Mouse (Mus musculus): ENCODE data around the gene Zcchc8.

Zcchc8 gene

GRCm38 (mm10) chr5:123683377-123684220 is 37.3 kb downstream of the Zcchc8 start:
- peak; percentile 32 to 60 for DNase-seq

- DNase-seq: no peak
Observed at GRCm38 (mm10) chr5:123683043-123683376, 37.9 kb downstream of the Zcchc8 start.

GRCm38 (mm10) chr5:123682372-123682771 is 38.5 kb downstream of the Zcchc8 start:
- no peak for DNase-seq

GRCm38 (mm10) chr5:123679546-123680263 is 41.2 kb downstream of the Zcchc8 start:
- no peak for DNase-seq

GRCm38 (mm10) chr5:123679106-123679505 is 41.8 kb downstream of the Zcchc8 start:
- no peak for DNase-seq

GRCm38 (mm10) chr5:123675717-123676116 is 45.2 kb downstream of the Zcchc8 start:
- no peak for DNase-seq

- DNase-seq: no peak
Observed at GRCm38 (mm10) chr5:123675221-123675620, 45.7 kb downstream of the Zcchc8 start.

GRCm38 (mm10) chr5:123671473-123671820 is 49.5 kb downstream of the Zcchc8 start:
- no peak for DNase-seq

GRCm38 (mm10) chr5:123670800-123671472 is 50.0 kb downstream of the Zcchc8 start:
- peak in 1 of 2 experiments; percentile 18 for DNase-seq

GRCm38 (mm10) chr5:123669991-123670799 is 50.7 kb downstream of the Zcchc8 start:
- no peak for DNase-seq

GRCm38 (mm10) chr5:123667915-123668314 is 53.0 kb downstream of the Zcchc8 start:
- no peak for DNase-seq

- DNase-seq: no peak
Observed at GRCm38 (mm10) chr5:123665956-123666355, 54.9 kb downstream of the Zcchc8 start.

GRCm38 (mm10) chr5:123664329-123664728 is 56.6 kb downstream of the Zcchc8 start:
- DNase-seq: no peak

GRCm38 (mm10) chr5:123662059-123662458 is 58.8 kb downstream of the Zcchc8 start:
- DNase-seq: no peak

GRCm38 (mm10) chr5:123661602-123662001 is 59.3 kb downstream of the Zcchc8 start:
- DNase-seq: no peak

- no peak for DNase-seq
Observed at GRCm38 (mm10) chr5:123657651-123658050, 63.2 kb downstream of the Zcchc8 start.

- DNase-seq: no peak
Observed at GRCm38 (mm10) chr5:123654937-123655336, 66.0 kb downstream of the Zcchc8 start.

- DNase-seq: no peak
Observed at GRCm38 (mm10) chr5:123653287-123653801, 67.6 kb downstream of the Zcchc8 start.

GRCm38 (mm10) chr5:123650825-123651224 is 70.1 kb downstream of the Zcchc8 start:
- no peak for DNase-seq

Data from spleen, adult 18-20 months (tissue).